Mouse (Mus musculus) ES-E14 (cell line): ENCODE data around the gene Mars. TPM values are rescaled to one million over a fixed set of nuclear protein-coding genes. Genes with fewer than 3 reads are reported as not detected.

Experiments
- DNase-seq: peaks from one replicate; pipeline ENCODE4 v3.0.0-alpha.2; 2013; ENCODE audit warnings: low read depth, low spot score
- H3K27ac ChIP-seq: 2 replicates; pipeline ENCODE4 v1.5.1; 2012; ENCODE audit warnings: low read depth, mild to moderate bottlenecking, low read length, moderate library complexity, mixed read lengths; ENCODE audit not compliant: poor library complexity, insufficient read depth, severe bottlenecking
- H3K36me3 ChIP-seq: 2 replicates; pipeline ENCODE4 v1.6.1; 2012; ENCODE audit warnings: mild to moderate bottlenecking, low read length, moderate library complexity, mixed read lengths; ENCODE audit not compliant: control insufficient read depth, poor library complexity, insufficient read depth, severe bottlenecking
- H3K4me1 ChIP-seq, 2 experiments: fragments of 150-350 bp in 1 of 2; sonication (generic) in 1 of 2; 2 replicates each; pipeline ENCODE4 v1.6.1; 2012; ENCODE audit warnings: low read length in 2 of 2, mild to moderate bottlenecking in 1 of 2, mixed read lengths in 1 of 2; ENCODE audit not compliant: control insufficient read depth in 2 of 2, insufficient read depth in 2 of 2, poor library complexity in 1 of 2
- H3K4me3 ChIP-seq, 2 experiments: fragments of 150-350 bp in 1 of 2; sonication (generic) in 1 of 2; 2 replicates each; pipeline ENCODE4 v1.5.1; 2012; ENCODE audit warnings: low read length in 2 of 2, low read depth in 1 of 2, mild to moderate bottlenecking in 1 of 2, mixed read lengths in 1 of 2; ENCODE audit not compliant: insufficient read depth in 1 of 2, poor library complexity in 1 of 2, severe bottlenecking in 1 of 2
- H3K9ac ChIP-seq: 2 replicates; pipeline ENCODE4 v1.6.1; 2012; ENCODE audit warnings: low read depth, mild to moderate bottlenecking, low read length, mixed read lengths; ENCODE audit not compliant: poor library complexity, insufficient read depth, severe bottlenecking
- H3K9me3 ChIP-seq: fragments of 150-350 bp; sonication (generic); 2 replicates; pipeline ENCODE4 v1.6.1; 2012; ENCODE audit warnings: low read depth, mild to moderate bottlenecking, low read length; ENCODE audit not compliant: control insufficient read depth, insufficient read depth
- CHD2 ChIP-seq: IDR thresholded peaks from 2 replicates; pipeline ENCODE4 v1.6.1; 2014; ENCODE audit warnings: mild to moderate bottlenecking, low read depth, low read length, inconsistent platforms
- HCFC1 ChIP-seq: IDR thresholded peaks from 2 replicates; pipeline ENCODE4 v1.6.1; 2012; ENCODE audit warnings: low read length, inconsistent platforms, borderline replicate concordance; ENCODE audit not compliant: insufficient read depth
- MAFK ChIP-seq: IDR thresholded peaks from 2 replicates; pipeline ENCODE4 v1.6.1; 2014; ENCODE audit warnings: mild to moderate bottlenecking, low read depth, low read length, inconsistent platforms; ENCODE audit not compliant: insufficient read depth
- ZC3H11A ChIP-seq: IDR thresholded peaks from 2 replicates; pipeline ENCODE4 v1.6.1; 2012; ENCODE audit warnings: low read depth, mild to moderate bottlenecking, inconsistent platforms, low read length, borderline replicate concordance
- ZNF384 ChIP-seq: IDR thresholded peaks from 2 replicates; pipeline ENCODE4 v1.6.1; 2012; ENCODE audit warnings: low read depth, low read length, inconsistent platforms
- in situ Hi-C, 2 experiments: fragments of 600-800 bp; cut with MboI; formaldehyde crosslinking; loops; one replicate each; pipeline ENCODE4 v1.15.1; 2025; ENCODE audit warnings: low sequenced_read_pairs in 2 of 2, inconsistent platforms in 1 of 2; ENCODE audit not compliant: unreplicated experiment in 2 of 2
- total RNA-seq: library from RNA; depleted of rRNA; stranded (reverse); fragments of 300-350 nt; gene quantifications from 2 replicates; pipeline ENCODE4 v1.2.3, GENCODE M21; 2012

Mars gene
- total RNA-seq, 1 experiment: 206 TPM

DNA sequence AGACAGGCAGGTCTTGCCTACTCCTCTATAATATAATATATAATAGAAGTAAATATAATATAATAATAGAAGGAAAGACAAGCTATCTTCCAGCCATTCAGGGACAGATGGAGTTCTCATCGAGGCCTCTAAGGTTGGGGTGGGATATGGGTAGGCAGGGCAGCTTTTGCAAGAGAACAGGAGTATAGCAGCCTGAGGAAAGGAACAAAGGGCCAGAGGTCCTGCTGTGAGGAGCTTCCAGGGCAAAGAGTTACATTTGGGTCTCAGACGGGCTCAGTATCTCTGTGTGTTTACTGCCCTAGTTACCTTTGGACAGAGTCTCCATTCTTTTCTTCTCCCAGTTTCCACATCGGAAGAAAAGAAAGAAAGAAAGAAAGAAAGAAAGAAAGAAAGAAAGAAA is 48.0 kb downstream of the Mars start:
- Histone ChIP-seq H3K9me3 (no peaks in the 10 kb centered on the region), H3K36me3 (peaks cover 4% of the 10 kb centered on the region; the same call in 1 of the 2 replicates), H3K27ac (no peak overlapping the region), H3K9ac (no peak overlapping the region), H3K4me1 (peaks cover 5 to 28% of the 10 kb centered on the region in 2 experiments), H3K4me3 (no peak overlapping the region)
- in situ Hi-C loops: no loop called here
- TF ChIP-seq HCFC1 (no peak), MAFK (no peak), CHD2 (no peak), ZNF384 (no peak), ZC3H11A (no peak)
- no peak for DNase-seq

DNA sequence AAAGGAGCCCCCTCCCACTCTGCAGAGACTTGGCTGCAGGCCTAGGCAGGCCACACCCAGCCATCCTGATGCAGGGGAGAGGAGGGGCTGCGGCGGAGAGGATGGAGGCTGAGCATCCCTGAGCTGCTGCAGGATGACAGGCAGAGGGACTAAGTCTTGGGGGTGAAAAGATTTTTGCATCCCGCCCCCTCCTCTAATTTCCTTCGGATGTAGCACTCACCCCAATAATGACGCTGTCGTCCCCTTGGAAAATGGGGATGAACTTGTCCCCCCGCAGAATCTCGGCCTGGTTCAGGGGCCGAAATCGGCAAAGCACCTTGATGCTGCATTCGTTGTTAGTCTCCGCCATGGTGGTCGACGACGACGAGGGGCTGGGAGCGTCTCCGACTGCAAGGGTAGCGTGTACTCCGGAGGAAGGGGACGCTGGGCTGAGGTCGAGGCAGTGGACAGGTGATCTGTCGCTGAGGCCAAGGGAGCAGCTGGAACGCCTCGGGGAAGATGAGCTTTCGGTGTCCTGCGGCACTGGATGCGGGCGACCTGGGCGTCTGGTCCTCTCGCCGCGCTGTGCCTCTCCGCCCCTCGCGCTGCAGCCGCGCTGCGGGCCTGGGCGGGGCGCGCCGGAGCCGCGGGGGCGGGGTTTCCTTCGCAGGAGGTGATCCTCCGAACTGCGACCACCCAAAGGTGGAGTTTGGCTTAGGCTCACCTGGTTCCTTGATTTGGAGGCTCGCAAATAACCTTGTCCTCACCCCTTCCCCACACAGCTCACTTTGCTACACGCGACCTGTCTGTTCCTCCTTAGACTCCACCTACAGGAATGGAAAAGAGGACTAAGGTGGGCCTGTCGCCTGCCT is 48.8 kb downstream of the Mars start, which contains the start of gene Kif5a:
TSS of gene Kif5a (minus strand) at position 801 of the 851 bp plus-strand sequence.
- in situ Hi-C loops: no loop called here
- Histone ChIP-seq H3K4me1 (peaks cover 5 to 25% of the 10 kb centered on the region in 2 experiments), H3K4me3 (peak within 1 kb of the TSS; percentile 63 to 65), H3K27ac (no peak within 1 kb of the TSS; the same call in 1 of the 2 replicates), H3K9ac (peak within 1 kb of the TSS; percentile 47), H3K36me3 (no peaks in the 10 kb centered on the region), H3K9me3 (no peaks in the 10 kb centered on the region)
- TF ChIP-seq ZNF384: no peak
- TF ChIP-seq ZC3H11A: no peak
- TF ChIP-seq MAFK: no peak
- TF ChIP-seq HCFC1: no peak
- no peak for TF ChIP-seq CHD2
- no peak for DNase-seq

- H3K9ac ChIP-seq: no peak overlapping the region; the same call in 1 of the 2 replicates
- peaks cover 5 to 19% of the 10 kb centered on the region in 2 experiments for H3K4me1 ChIP-seq
- H3K9me3 ChIP-seq: no peaks in the 10 kb centered on the region
- no peak overlapping the region; the same call in 1 of the 2 replicates for H3K27ac ChIP-seq
- in situ Hi-C loops: no loop called here
- no peak for DNase-seq
- peak overlapping the region; percentile 63 to 65; a peak in 3 of 4 replicates for H3K4me3 ChIP-seq
- TF ChIP-seq ZNF384: no peak
- TF ChIP-seq ZC3H11A: no peak
- no peak for TF ChIP-seq HCFC1
- no peak for TF ChIP-seq CHD2
- TF ChIP-seq MAFK: no peak
- H3K36me3 ChIP-seq: no peaks in the 10 kb centered on the region; the same call in 1 of the 2 replicates
Measured at GRCm38 (mm10) chr10:127261706-127262547, 49.7 kb downstream of the Mars start.

GRCm38 (mm10) chr10:127258489-127258888 is 53.1 kb downstream of the Mars start:
- in situ Hi-C loops: no loop called here
- peaks cover 0 to 11% of the 10 kb centered on the region in 2 experiments; a peak in 1 of 4 replicates for H3K4me1 ChIP-seq
- TF ChIP-seq CHD2 (no peak), MAFK (no peak), ZC3H11A (no peak), ZNF384 (no peak), HCFC1 (no peak)
- no peak overlapping the region for H3K9ac ChIP-seq
- H3K27ac ChIP-seq: no peak overlapping the region
- no peaks in the 10 kb centered on the region for H3K9me3 ChIP-seq
- H3K36me3 ChIP-seq: no peaks in the 10 kb centered on the region; the same call in 1 of the 2 replicates
- H3K4me3 ChIP-seq: no peak overlapping the region
- DNase-seq: no peak
